In genomic region chr14:52118823-52119608, GRCm38 (mm10) we compare ENCODE assay signal across 7 mouse cellular contexts. TPM values are rescaled to one million over a fixed set of nuclear protein-coding genes. Genes with fewer than 3 reads are reported as not detected.
DNase-seq lines count a peak whose midpoint lies in the region; ATAC-seq lines count a peak whose summit lies in the region.

No protein-coding gene starts in this region.

- H3K27me3 ChIP-seq in intestine, embryonic 14.5 days (replicated peaks; ENCODE audit: control insufficient read depth, insufficient read depth, low read length) = no peaks in the 10 kb centered on the region
- H3K27me3 ChIP-seq in limb, embryonic 10.5 days (ENCODE audit: low read depth, poor library complexity, severe bottlenecking) = peaks cover 23% of the 10 kb centered on the region

- peak overlapping the region; percentile 52 for H3K27ac ChIP-seq in intestine, embryonic 14.5 days (ENCODE audit: low read depth)
- H3K27ac ChIP-seq in limb, embryonic 10.5 days = peak overlapping the region; percentile 91

- H3K4me3 ChIP-seq in intestine, embryonic 14.5 days (ENCODE audit: low read depth, low read length) = peak overlapping the region; percentile 49
- peak overlapping the region; percentile 60 for H3K4me3 ChIP-seq in limb, embryonic 10.5 days

- ATAC-seq in intestine, embryonic 14.5 days (replicated peaks; ENCODE audit: low FRiP score, low TSS enrichment, low read depth) = peak; percentile 86
- peak; percentile 82 for ATAC-seq in megakaryocyte-erythroid progenitor cell, adult 5-6 weeks (replicated peaks; ENCODE audit: low FRiP score, low TSS enrichment, poor library complexity, severe bottlenecking)

- H3K9me3 ChIP-seq in intestine, embryonic 14.5 days (ENCODE audit: control insufficient read depth, low read length) = no peaks in the 10 kb centered on the region
- no peaks in the 10 kb centered on the region for H3K9me3 ChIP-seq in limb, embryonic 10.5 days (replicated peaks)

- H3K4me1 ChIP-seq in intestine, embryonic 14.5 days (replicated peaks; ENCODE audit: control insufficient read depth, insufficient read depth, low read length) = peaks cover 4% of the 10 kb centered on the region; the same call in 1 of the 2 replicates
- peaks cover 16% of the 10 kb centered on the region for H3K4me1 ChIP-seq in limb, embryonic 10.5 days

- H3K4me2 ChIP-seq in intestine, embryonic 14.5 days (ENCODE audit: low read length) = peak overlapping the region; percentile 98

- H3K9ac ChIP-seq in intestine, embryonic 14.5 days (ENCODE audit: low read length) = peak overlapping the region; percentile 71

- DNase-seq in adrenal gland, postnatal 25 days = peak; percentile 48
- DNase-seq in embryo, embryonic 10 days (ENCODE audit: low spot score) = peak; percentile 71
- DNase-seq in gastrocnemius, adult 8-10 months (ENCODE audit: low spot score in 2 of 2) = peak; percentile 6 to 8
- DNase-seq in intestine, embryonic 14.5 days (ENCODE audit: low spot score) = peak; percentile 86
- DNase-seq in limb, embryonic 10.5 days (ENCODE audit: low spot score) = peak; percentile 83
- DNase-seq in right cerebral cortex, postnatal 25 days = peak; percentile 48

- 2% methylated on average over 38 of the region's 38 CpGs for WGBS in intestine, embryonic 14.5 days
- 1% methylated on average over 38 of the region's 38 CpGs for WGBS in limb, embryonic 10.5 days

- no peaks in the 10 kb centered on the region for H3K36me3 ChIP-seq in intestine, embryonic 14.5 days (ENCODE audit: control insufficient read depth, insufficient read depth, low read length)
- H3K36me3 ChIP-seq in limb, embryonic 10.5 days = no peaks in the 10 kb centered on the region

RNA-seq across cellular contexts. Expression of gene Rpgrip1, which starts 8.5 kb away (rescaled TPM):
- total RNA-seq in adrenal gland, postnatal 25 days (2021) = 0.38 and 0.73 TPM in 2 replicates
- not detected for total RNA-seq in gastrocnemius, adult 8-10 months (2022)
- 76.9 and 83.0 TPM in 2 replicates for polyA plus RNA-seq in intestine, embryonic 14.5 days (2014; fragmentation: Nextera tagmentation; extraction: Ambion mirVana)
- 116 and 121 TPM in 2 replicates for polyA plus RNA-seq in limb, embryonic 10.5 days (2016; fragmentation: Nextera tagmentation; extraction: Ambion mirVana)
- total RNA-seq in megakaryocyte-erythroid progenitor cell, adult 5-6 weeks (2014; fragmentation: Nextera tagmentation) = 1.2 and 9.1 TPM in 2 replicates
- total RNA-seq in megakaryocyte-erythroid progenitor cell, adult 5-6 weeks (2017) = 5.9 and 7.1 TPM in 2 replicates

RNA-seq across cellular contexts. Expression of gene Hnrnpc, which starts 15.2 kb away (rescaled TPM):
- total RNA-seq in adrenal gland, postnatal 25 days (2021) = 235 and 281 TPM in 2 replicates
- total RNA-seq in gastrocnemius, adult 8-10 months (2022) = 10 to 100 TPM; 62.4 to 80.4 (median 71.9) TPM
- polyA plus RNA-seq in intestine, embryonic 14.5 days (2014; fragmentation: Nextera tagmentation; extraction: Ambion mirVana) = 530 and 607 TPM in 2 replicates
- polyA plus RNA-seq in limb, embryonic 10.5 days (2016; fragmentation: Nextera tagmentation; extraction: Ambion mirVana) = 898 and 916 TPM in 2 replicates
- total RNA-seq in megakaryocyte-erythroid progenitor cell, adult 5-6 weeks (2014; fragmentation: Nextera tagmentation) = 371 and 420 TPM in 2 replicates
- total RNA-seq in megakaryocyte-erythroid progenitor cell, adult 5-6 weeks (2017) = 758 and 809 TPM in 2 replicates

Comparison
In these comparisons a context has a peak if more than half of its experiments do, and no peak if none do; other contexts are left out.
1. Peak in every context shown above with its lines: DNase-seq, ATAC-seq, H3K4me3 ChIP-seq and H3K27ac ChIP-seq.
2. DNase-seq: peak in every context shown above with its lines; median percentile 86 in intestine, embryonic 14.5 days; 83 in limb, embryonic 10.5 days; 71 in embryo, embryonic 10 days; 48 in adrenal gland, postnatal 25 days; 48 in right cerebral cortex, postnatal 25 days; 7 in gastrocnemius, adult 8-10 months.